Mouse (Mus musculus) midbrain, embryonic 11.5 days (tissue): Measurements from ENCODE around the gene Lmntd1. TPM values are rescaled to one million over a fixed set of nuclear protein-coding genes. Genes with fewer than 3 reads are reported as not detected.

Experiments
- ATAC-seq: fragments of 200-750 bp; cut with Nextera tagmentation; 2 replicates; pipeline ENCODE4 v1.8.0; 2017; ENCODE audit warnings: moderate TSS enrichment, moderate library complexity; ENCODE audit not compliant: low FRiP score
- DNase-seq: peaks from one replicate; pipeline ENCODE4 v3.0.0; 2015; ENCODE audit warnings: low spot score; ENCODE audit errors: missing footprints
- H3K27ac ChIP-seq: fragments of 300-500 bp; sonication (generic); 2 replicates; pipeline ENCODE4 v1.5.1; 2014; ENCODE audit warnings: low read depth, low read length
- H3K27me3 ChIP-seq: fragments of 300-500 bp; sonication (generic); 2 replicates; pipeline ENCODE4 v1.6.1; 2014; ENCODE audit warnings: mild to moderate bottlenecking, low read length, moderate library complexity, mixed read lengths; ENCODE audit not compliant: control insufficient read depth, insufficient read depth
- H3K36me3 ChIP-seq: fragments of 300-500 bp; sonication (generic); 2 replicates; pipeline ENCODE4 v1.6.1; 2014; ENCODE audit warnings: mild to moderate bottlenecking, low read length, moderate library complexity, mixed read lengths; ENCODE audit not compliant: control insufficient read depth, insufficient read depth
- H3K4me1 ChIP-seq: fragments of 300-500 bp; sonication (generic); 2 replicates; pipeline ENCODE4 v1.6.1; 2014; ENCODE audit warnings: low read length; ENCODE audit not compliant: control insufficient read depth, insufficient read depth
- H3K4me2 ChIP-seq: fragments of 300-500 bp; sonication (generic); 2 replicates; pipeline ENCODE4 v1.6.1; 2014; ENCODE audit warnings: mild to moderate bottlenecking, moderate library complexity
- H3K4me3 ChIP-seq: fragments of 300-500 bp; sonication (generic); 2 replicates; pipeline ENCODE4 v1.5.1; 2014; ENCODE audit warnings: low read depth, low read length
- H3K9ac ChIP-seq: fragments of 300-500 bp; sonication (generic); 2 replicates; pipeline ENCODE4 v1.6.1; 2014; ENCODE audit warnings: low read length
- H3K9me3 ChIP-seq: fragments of 300-500 bp; sonication (generic); 2 replicates; pipeline ENCODE4 v1.6.1; 2016; ENCODE audit warnings: low read length; ENCODE audit not compliant: control insufficient read depth
- WGBS: fragments of 180-500 bp; shearing (Covaris S2); extraction: QIAGEN DNeasy Blood & Tissue Kit; methylation state at CpG from one replicate; pipeline ENCODE4 v1.1.7; 2014; 5-methylcytosine and 5-hydroxymethylcytosine counted together
- polyA plus RNA-seq: library from polyadenylated mRNA; unstranded; fragments of >200 nt; fragmentation: Nextera tagmentation; extraction: Ambion mirVana; gene quantifications from 2 replicates; pipeline ENCODE4 v1.2.1, GENCODE M21; 2014

The Lmntd1 gene
- polyA plus RNA-seq, 1 experiment from 2014 or later = 0.18 TPM

DNA sequence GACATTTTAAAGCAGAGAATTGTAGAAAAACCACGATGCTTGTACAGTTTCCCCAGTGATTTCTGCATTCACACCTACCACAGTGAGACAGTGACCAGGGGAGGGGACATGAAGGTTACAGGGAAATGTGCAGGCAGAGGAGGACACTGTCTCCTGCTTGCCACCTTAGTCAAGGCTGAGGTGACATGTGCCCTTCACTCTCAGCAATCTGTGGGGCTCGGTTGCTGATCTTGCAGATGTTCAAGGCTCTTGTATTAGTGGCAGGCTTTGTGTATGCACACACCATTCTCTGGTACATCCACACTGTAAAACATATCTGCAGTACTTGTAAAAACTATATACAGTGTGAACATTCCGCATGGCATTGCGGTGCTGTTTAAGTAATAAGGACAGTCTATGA is 216.2 kb downstream of the Lmntd1 start:
- WGBS = 95% methylated on average over 4 of the region's 4 CpGs
- H3K4me2 ChIP-seq = no peak overlapping the region
- ATAC-seq = no peak
- H3K27ac ChIP-seq = no peak overlapping the region
- H3K9me3 ChIP-seq = no peaks in the 10 kb centered on the region
- H3K4me3 ChIP-seq = no peak overlapping the region
- H3K27me3 ChIP-seq = no peaks in the 10 kb centered on the region
- H3K4me1 ChIP-seq = no peaks in the 10 kb centered on the region
- no peaks in the 10 kb centered on the region for H3K36me3 ChIP-seq
- no peak overlapping the region for H3K9ac ChIP-seq
- no peak for DNase-seq

- 91% methylated on average over 2 of the region's 2 CpGs for WGBS
- Histone ChIP-seq H3K9me3 (no peaks in the 10 kb centered on the region), H3K4me2 (no peak overlapping the region), H3K9ac (no peak overlapping the region), H3K27ac (no peak overlapping the region), H3K27me3 (no peaks in the 10 kb centered on the region), H3K36me3 (no peaks in the 10 kb centered on the region), H3K4me3 (no peak overlapping the region), H3K4me1 (no peaks in the 10 kb centered on the region)
- no peak for ATAC-seq
- DNase-seq = no peak
Measured at GRCm38 (mm10) chr6:145396534-145396933, 217.6 kb downstream of the Lmntd1 start.

GRCm38 (mm10) chr6:145390421-145390820 is 223.7 kb downstream of the Lmntd1 start:
- WGBS = 77% methylated on average over 2 of the region's 2 CpGs
- Histone ChIP-seq H3K9ac (no peak overlapping the region), H3K4me3 (no peak overlapping the region), H3K4me1 (no peaks in the 10 kb centered on the region), H3K36me3 (no peaks in the 10 kb centered on the region), H3K9me3 (no peaks in the 10 kb centered on the region), H3K27ac (no peak overlapping the region), H3K4me2 (no peak overlapping the region), H3K27me3 (no peaks in the 10 kb centered on the region)
- no peak for ATAC-seq
- no peak for DNase-seq

DNA sequence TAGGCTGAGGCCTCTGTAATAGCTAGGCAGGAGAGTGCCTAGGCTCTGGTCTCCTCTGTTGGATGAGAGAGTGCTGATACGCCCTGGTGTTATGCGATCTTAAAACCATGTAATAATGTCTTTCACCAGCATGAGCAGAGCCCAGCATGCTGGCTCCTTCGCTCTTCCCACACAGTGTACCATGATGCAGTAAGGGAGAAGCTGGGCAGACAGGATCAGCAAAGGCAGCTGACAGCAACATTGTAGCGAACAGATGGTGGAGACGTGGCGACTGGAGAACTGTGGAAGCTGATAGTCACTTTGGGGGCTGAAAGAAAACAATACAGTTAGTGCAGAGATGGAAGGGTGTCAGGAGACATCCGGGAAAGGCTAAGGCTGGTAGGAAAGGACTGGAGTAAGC is 224.2 kb downstream of the Lmntd1 start:
- no peak for DNase-seq
- Histone ChIP-seq H3K27me3 (no peaks in the 10 kb centered on the region), H3K9ac (no peak overlapping the region), H3K4me2 (no peak overlapping the region), H3K27ac (no peak overlapping the region), H3K4me1 (no peaks in the 10 kb centered on the region), H3K4me3 (no peak overlapping the region), H3K9me3 (no peaks in the 10 kb centered on the region), H3K36me3 (no peaks in the 10 kb centered on the region)
- ATAC-seq = no peak
- 76% methylated on average over 7 of the region's 7 CpGs for WGBS

- Histone ChIP-seq H3K27me3 (no peaks in the 10 kb centered on the region), H3K27ac (no peak overlapping the region), H3K4me2 (no peak overlapping the region), H3K9ac (no peak overlapping the region), H3K4me3 (no peak overlapping the region), H3K36me3 (no peaks in the 10 kb centered on the region), H3K4me1 (no peaks in the 10 kb centered on the region), H3K9me3 (no peaks in the 10 kb centered on the region)
- no peak for ATAC-seq
- 75% methylated on average over 6 of the region's 6 CpGs for WGBS
- DNase-seq = no peak
Measured at GRCm38 (mm10) chr6:145387378-145387777, 226.7 kb downstream of the Lmntd1 start.

- Histone ChIP-seq H3K27ac (no peak overlapping the region), H3K4me1 (no peaks in the 10 kb centered on the region), H3K36me3 (no peaks in the 10 kb centered on the region), H3K9me3 (no peaks in the 10 kb centered on the region), H3K4me2 (no peak overlapping the region), H3K27me3 (no peaks in the 10 kb centered on the region), H3K9ac (no peak overlapping the region), H3K4me3 (no peak overlapping the region)
- DNase-seq (no peak), ATAC-seq (no peak)
- 86% methylated on average over 12 of the region's 12 CpGs for WGBS
Measured at GRCm38 (mm10) chr6:145382586-145383380, 231.3 kb downstream of the Lmntd1 start.

GRCm38 (mm10) chr6:145380961-145381360 is 233.2 kb downstream of the Lmntd1 start:
- WGBS = 83% methylated on average over 8 of the region's 8 CpGs
- no peaks in the 10 kb centered on the region for H3K36me3 ChIP-seq
- H3K9ac ChIP-seq = no peak overlapping the region
- H3K27ac ChIP-seq = no peak overlapping the region
- no peaks in the 10 kb centered on the region for H3K27me3 ChIP-seq
- H3K4me2 ChIP-seq = no peak overlapping the region
- H3K9me3 ChIP-seq = no peaks in the 10 kb centered on the region
- no peak overlapping the region for H3K4me3 ChIP-seq
- H3K4me1 ChIP-seq = no peaks in the 10 kb centered on the region
- no peak for DNase-seq
- ATAC-seq = peak; percentile 50; the same call in 1 of the 2 replicates

- Histone ChIP-seq H3K27me3 (no peaks in the 10 kb centered on the region), H3K4me2 (no peak overlapping the region), H3K9ac (no peak overlapping the region), H3K4me3 (no peak overlapping the region), H3K4me1 (no peaks in the 10 kb centered on the region), H3K27ac (no peak overlapping the region), H3K36me3 (no peaks in the 10 kb centered on the region), H3K9me3 (no peaks in the 10 kb centered on the region)
- DNase-seq (no peak), ATAC-seq (no peak)
- WGBS = 43% methylated on average over 6 of the region's 6 CpGs
Measured at GRCm38 (mm10) chr6:145379175-145379574, 234.9 kb downstream of the Lmntd1 start.

- ATAC-seq (no peak), DNase-seq (no peak)
- Histone ChIP-seq H3K27me3 (no peaks in the 10 kb centered on the region), H3K9ac (no peak overlapping the region), H3K9me3 (no peaks in the 10 kb centered on the region), H3K36me3 (no peaks in the 10 kb centered on the region), H3K4me3 (no peak overlapping the region), H3K27ac (no peak overlapping the region), H3K4me2 (no peak overlapping the region), H3K4me1 (no peaks in the 10 kb centered on the region)
- WGBS = 81% methylated on average over 4 of the region's 4 CpGs
Measured at GRCm38 (mm10) chr6:145378689-145379088, 235.4 kb downstream of the Lmntd1 start.
